Mouse (Mus musculus) intestine, postnatal 0 days (tissue): Measurements from ENCODE around the gene 4933415A04Rik. TPM values are rescaled to one million over a fixed set of nuclear protein-coding genes. Genes with fewer than 3 reads are reported as not detected.

Experiments used
- ATAC-seq: fragments of 200-750 bp; cut with Nextera tagmentation; 2 replicates; pipeline ENCODE4 v1.8.0; 2017; ENCODE audit warnings: mild to moderate bottlenecking, moderate TSS enrichment, moderate library complexity
- H3K27ac ChIP-seq: fragments of 300-500 bp; sonication (generic); 2 replicates; pipeline ENCODE4 v1.5.1; 2014; ENCODE audit warnings: mild to moderate bottlenecking, low read depth, low read length, moderate library complexity
- H3K27me3 ChIP-seq: fragments of 300-500 bp; sonication (generic); replicated peaks from 2 replicates; pipeline ENCODE4 v1.6.1; 2014; ENCODE audit warnings: low read length, mixed read lengths; ENCODE audit not compliant: control insufficient read depth, insufficient read depth
- H3K36me3 ChIP-seq: fragments of 300-500 bp; sonication (generic); 2 replicates; pipeline ENCODE4 v1.6.1; 2014; ENCODE audit warnings: mild to moderate bottlenecking, moderate library complexity; ENCODE audit not compliant: control insufficient read depth, insufficient read depth
- H3K4me1 ChIP-seq: fragments of 300-500 bp; sonication (generic); replicated peaks from 2 replicates; pipeline ENCODE4 v1.6.1; 2014; ENCODE audit warnings: antibody characterized with exemption, low read length, mixed read lengths; ENCODE audit not compliant: control insufficient read depth, insufficient read depth
- H3K4me2 ChIP-seq: fragments of 300-500 bp; sonication (generic); replicated peaks from 2 replicates; pipeline ENCODE4 v1.6.1; 2014; ENCODE audit warnings: low read depth, mild to moderate bottlenecking, moderate library complexity
- H3K4me3 ChIP-seq: fragments of 300-500 bp; sonication (generic); 2 replicates; pipeline ENCODE4 v1.5.1; 2014; ENCODE audit warnings: low read depth, low read length
- H3K9ac ChIP-seq: fragments of 300-500 bp; sonication (generic); 2 replicates; pipeline ENCODE4 v1.6.1; 2014; ENCODE audit warnings: mild to moderate bottlenecking, low read depth, low read length
- H3K9me3 ChIP-seq: fragments of 300-500 bp; sonication (generic); 2 replicates; pipeline ENCODE4 v1.6.1; 2016; ENCODE audit warnings: mixed run types; ENCODE audit not compliant: control insufficient read depth
- CTCF ChIP-seq: sonication (generic); IDR thresholded peaks from 2 replicates; pipeline ENCODE4 v1.5.1; 2016; ENCODE audit warnings: low read depth, mild to moderate bottlenecking, control low read depth, antibody characterized with exemption, moderate library complexity
- WGBS: fragments of 180-500 bp; shearing (Covaris S2); extraction: QIAGEN DNeasy Blood & Tissue Kit; methylation state at CpG from one replicate; pipeline ENCODE4 v1.1.7; 2014; 5-methylcytosine and 5-hydroxymethylcytosine counted together
- polyA plus RNA-seq: library from polyadenylated mRNA; unstranded; fragments of >200 nt; fragmentation: Nextera tagmentation; extraction: Ambion mirVana; gene quantifications from 2 replicates; pipeline ENCODE4 v1.2.1, GENCODE M21; 2015

4933415A04Rik gene
- polyA plus RNA-seq, 1 experiment from 2014 or later = 5.3 TPM

GRCm38 (mm10) chr11:43568263-43568662, 18.6 kb upstream of the 4933415A04Rik start:
- peak; percentile 80 for TF ChIP-seq CTCF
- WGBS = 74% methylated on average over 5 of the region's 5 CpGs
- Histone ChIP-seq H3K9me3 (no peaks in the 10 kb centered on the region), H3K36me3 (no peaks in the 10 kb centered on the region), H3K4me1 (no peaks in the 10 kb centered on the region), H3K4me3 (no peak overlapping the region), H3K9ac (no peak overlapping the region), H3K27me3 (no peaks in the 10 kb centered on the region), H3K27ac (no peak overlapping the region), H3K4me2 (no peak overlapping the region)
- no peak for ATAC-seq

GRCm38 (mm10) chr11:43569188-43569587, 17.7 kb upstream of the 4933415A04Rik start:
- no peak overlapping the region for H3K4me2 ChIP-seq
- no peaks in the 10 kb centered on the region for H3K36me3 ChIP-seq
- H3K9me3 ChIP-seq = no peaks in the 10 kb centered on the region
- H3K4me1 ChIP-seq = no peaks in the 10 kb centered on the region
- H3K4me3 ChIP-seq = no peak overlapping the region
- no peak overlapping the region for H3K9ac ChIP-seq
- ATAC-seq = no peak
- H3K27me3 ChIP-seq = no peaks in the 10 kb centered on the region
- 83% methylated on average over 5 of the region's 5 CpGs for WGBS
- no peak for TF ChIP-seq CTCF
- peak overlapping the region; percentile 71 for H3K27ac ChIP-seq

- TF ChIP-seq CTCF = no peak
- no peaks in the 10 kb centered on the region for H3K27me3 ChIP-seq
- ATAC-seq = no peak
- H3K4me1 ChIP-seq = no peaks in the 10 kb centered on the region
- no peak overlapping the region for H3K4me3 ChIP-seq
- no peak overlapping the region for H3K9ac ChIP-seq
- H3K27ac ChIP-seq = peak overlapping the region; percentile 71; the same call in 1 of the 2 replicates
- no peaks in the 10 kb centered on the region for H3K9me3 ChIP-seq
- no peaks in the 10 kb centered on the region for H3K36me3 ChIP-seq
- no peak overlapping the region for H3K4me2 ChIP-seq
- 73% methylated on average over 11 of the region's 11 CpGs for WGBS
Measured at GRCm38 (mm10) chr11:43569595-43569994, 17.2 kb upstream of the 4933415A04Rik start.

GRCm38 (mm10) chr11:43575061-43575375, 11.8 kb upstream of the 4933415A04Rik start:
- H3K27ac ChIP-seq = 0 out of 2 replicates have a peak overlapping the region, but pooled peaks have one; percentile 50
- no peak for ATAC-seq

GRCm38 (mm10) chr11:43575376-43576151, 11.3 kb upstream of the 4933415A04Rik start:
- Histone ChIP-seq H3K9ac (no peak overlapping the region), H3K27ac (peak overlapping the region; percentile 50; the same call in 1 of the 2 replicates), H3K4me3 (no peak overlapping the region), H3K36me3 (peaks cover 11% of the 10 kb centered on the region; the same call in 1 of the 2 replicates), H3K4me1 (peaks cover 3% of the 10 kb centered on the region; the same call in 1 of the 2 replicates), H3K4me2 (no peak overlapping the region), H3K27me3 (no peaks in the 10 kb centered on the region), H3K9me3 (no peaks in the 10 kb centered on the region)
- no peak for TF ChIP-seq CTCF
- ATAC-seq = peak; percentile 47; the same call in 1 of the 2 replicates
- WGBS = 30% methylated on average over 9 of the region's 9 CpGs

More at GRCm38 (mm10) chr11:43575061-43575375, 11.8 kb upstream of the 4933415A04Rik start:
- no peaks in the 10 kb centered on the region for H3K9me3 ChIP-seq
- H3K4me2 ChIP-seq = no peak overlapping the region
- no peaks in the 10 kb centered on the region for H3K27me3 ChIP-seq
- no peak for TF ChIP-seq CTCF
- 19% methylated on average over 3 of the region's 3 CpGs for WGBS
- H3K4me1 ChIP-seq = peaks cover 3% of the 10 kb centered on the region; the same call in 1 of the 2 replicates
- H3K4me3 ChIP-seq = no peak overlapping the region
- no peak overlapping the region for H3K9ac ChIP-seq
- H3K36me3 ChIP-seq = peaks cover 8% of the 10 kb centered on the region; the same call in 1 of the 2 replicates

- no peak overlapping the region for H3K4me2 ChIP-seq
- H3K36me3 ChIP-seq = peaks cover 22% of the 10 kb centered on the region
- no peak overlapping the region for H3K9ac ChIP-seq
- TF ChIP-seq CTCF = no peak
- peaks cover 3% of the 10 kb centered on the region; the same call in 1 of the 2 replicates for H3K4me1 ChIP-seq
- no peak overlapping the region for H3K4me3 ChIP-seq
- no peak overlapping the region for H3K27ac ChIP-seq
- no peak for ATAC-seq
- no peaks in the 10 kb centered on the region for H3K9me3 ChIP-seq
- WGBS = 68% methylated on average over 11 of the region's 11 CpGs
- H3K27me3 ChIP-seq = no peaks in the 10 kb centered on the region
Measured at GRCm38 (mm10) chr11:43577713-43578478, 8.9 kb upstream of the 4933415A04Rik start.
